21 mouse cellular contexts compared by ENCODE assay signal in the genomic region with DNA sequence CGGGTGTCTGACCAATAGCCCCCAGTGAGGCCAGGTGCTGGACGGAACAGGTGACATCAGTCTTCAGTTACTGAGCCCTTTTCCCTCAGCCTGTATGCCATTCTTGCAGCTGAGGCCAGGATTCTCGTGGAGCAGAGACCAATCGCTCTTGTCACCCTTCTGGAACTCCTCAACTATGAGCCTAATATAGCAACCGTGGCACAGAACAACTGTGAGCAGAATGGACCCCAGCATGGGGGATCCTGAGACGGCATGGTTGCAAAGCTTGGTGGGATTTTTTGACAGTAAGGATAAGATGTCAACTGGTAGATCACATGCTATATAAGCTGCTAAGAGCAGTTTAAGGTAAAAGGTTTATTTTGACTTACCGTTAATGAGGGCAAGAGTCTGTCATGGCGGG.
DNase-seq lines count a peak whose midpoint lies in the region; ATAC-seq lines count a peak whose summit lies in the region.
"Had no signal": no experiment of that assay in that cellular context is flagged by ENCODE, and none has a peak within 500 bp of the region (broad histone marks: within the 10 kb centered on the region; RNA-seq: fewer than 3 reads in every experiment).

No protein-coding gene starts in this region.

- 89% methylated on average over 8 of the region's 8 CpGs for WGBS in midbrain, embryonic 11.5 days
- 91% methylated on average over 8 of the region's 8 CpGs for WGBS in midbrain, embryonic 15.5 days

- no peaks in the 10 kb centered on the region for H3K36me3 ChIP-seq in midbrain, embryonic 11.5 days (ENCODE audit: control insufficient read depth, insufficient read depth, low read length)
- H3K36me3 ChIP-seq in midbrain, embryonic 15.5 days (replicated peaks) = no peaks in the 10 kb centered on the region
- H3K36me3 ChIP-seq: G1E had no signal

- H3K27me3 ChIP-seq in midbrain, embryonic 11.5 days (ENCODE audit: control insufficient read depth, insufficient read depth, low read length) = no peaks in the 10 kb centered on the region
- no peaks in the 10 kb centered on the region for H3K27me3 ChIP-seq in midbrain, embryonic 15.5 days (replicated peaks)
- H3K27me3 ChIP-seq: Patski had no signal

- H3K4me3 ChIP-seq in midbrain, embryonic 11.5 days (ENCODE audit: low read depth, low read length) = no peak overlapping the region
- H3K4me3 ChIP-seq in midbrain, embryonic 15.5 days = no peak overlapping the region

- H3K9me3 ChIP-seq in midbrain, embryonic 11.5 days (ENCODE audit: control insufficient read depth, low read length) = no peaks in the 10 kb centered on the region
- no peaks in the 10 kb centered on the region for H3K9me3 ChIP-seq in midbrain, embryonic 15.5 days
- H3K9me3 ChIP-seq: G1E had no signal

- no peak overlapping the region for H3K27ac ChIP-seq in midbrain, embryonic 11.5 days (ENCODE audit: low read depth, low read length)
- H3K27ac ChIP-seq in midbrain, embryonic 15.5 days = no peak overlapping the region

- peak; percentile 56 to 69 for DNase-seq in cerebellum, postnatal 10 days
- DNase-seq in cerebellum, postnatal 14 days = peak; percentile 43 to 61
- no peak for DNase-seq in cerebellum, postnatal 25 days
- DNase-seq in midbrain, embryonic 11.5 days (ENCODE audit: low spot score, missing footprints) = peak; percentile 23
- DNase-seq: adrenal gland, adult 2 months; adrenal gland, adult 8-10 months; adrenal gland, postnatal 10 days; adrenal gland, postnatal 14 days; adrenal gland, postnatal 25 days; adrenal gland, postnatal 36 days; B cell, adult 2 months; cerebellum, adult 11 months; cerebellum, adult 11-12 months; cerebellum, adult 18-20 months; cerebellum, adult 2 months had no signal

- no peak overlapping the region for H3K9ac ChIP-seq in midbrain, embryonic 11.5 days (ENCODE audit: low read length)
- H3K9ac ChIP-seq in midbrain, embryonic 15.5 days = no peak overlapping the region

- no peak for ATAC-seq in cerebellum, adult (ENCODE audit: insufficient number of reproducible peaks, low FRiP score, low TSS enrichment)
- no peak for ATAC-seq in midbrain, embryonic 11.5 days (ENCODE audit: low FRiP score)
- ATAC-seq in midbrain, embryonic 15.5 days (replicated peaks) = no peak
- ATAC-seq: activated CD4-positive, CD25-positive, alpha-beta regulatory T cell, adult 4 months; CD4-positive, CD25-positive, alpha-beta regulatory T cell, adult 4 months; Patski had no signal

- no peak overlapping the region for H3K4me2 ChIP-seq in midbrain, embryonic 11.5 days
- H3K4me2 ChIP-seq in midbrain, embryonic 15.5 days = no peak overlapping the region

- peaks cover 8% of the 10 kb centered on the region for H3K4me1 ChIP-seq in midbrain, embryonic 11.5 days (ENCODE audit: control insufficient read depth, insufficient read depth, low read length)
- peaks cover 10% of the 10 kb centered on the region; the same call in 1 of the 2 replicates for H3K4me1 ChIP-seq in midbrain, embryonic 15.5 days

Comparison
In these comparisons a context has a peak if more than half of its experiments do, and no peak if none do; other contexts are left out.
1. DNase-seq: peak in cerebellum, postnatal 10 days (2 of 2), cerebellum, postnatal 14 days (2 of 2) and midbrain, embryonic 11.5 days (single experiment); none in cerebellum, postnatal 25 days (0 of 2).